In the genomic region with DNA sequence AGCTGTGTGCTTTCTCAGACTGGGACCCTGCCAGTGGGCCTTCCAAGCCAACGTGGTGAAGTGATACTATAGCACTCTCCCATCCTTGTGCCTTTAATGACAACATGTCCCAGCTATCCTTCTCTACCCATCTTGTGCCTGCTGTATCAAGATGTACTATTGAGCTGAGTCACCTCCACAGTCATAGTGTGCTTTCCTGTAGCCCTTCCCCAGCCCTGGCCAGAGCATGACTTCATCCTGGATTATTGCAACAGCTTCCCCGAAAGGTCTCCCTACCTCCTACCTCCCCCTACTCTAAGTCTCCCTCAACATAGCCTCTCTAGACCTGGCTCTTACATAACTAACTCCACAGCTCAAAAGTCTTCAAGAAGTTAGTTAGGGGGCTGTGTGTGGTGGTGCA, we compare ENCODE assay signal across 25 mouse cellular contexts. TPM values are rescaled to one million over a fixed set of nuclear protein-coding genes. Genes with fewer than 3 reads are reported as not detected.
DNase-seq lines count a peak whose midpoint lies in the region; ATAC-seq and TF ChIP-seq lines count a peak whose summit lies in the region.
"Had no signal": no experiment of that assay in that cellular context is flagged by ENCODE, and none has a peak within 500 bp of the region (broad histone marks: within the 10 kb centered on the region; RNA-seq: fewer than 3 reads in every experiment).

No protein-coding gene starts in this region.

- H3K4me2 ChIP-seq in myocyte (ENCODE audit: low read depth) = no peak overlapping the region
- no peak overlapping the region for H3K4me2 ChIP-seq in hindbrain, embryonic 13.5 days
- H3K4me2 ChIP-seq: forebrain, embryonic 13.5 days; heart, embryonic 11.5 days; hindbrain, embryonic 12.5 days had no signal

- no peaks in the 10 kb centered on the region for H3K79me2 ChIP-seq in myocyte (ENCODE audit: control insufficient read depth, insufficient read depth)

- H3K9me3 ChIP-seq in hindbrain, embryonic 13.5 days = no peaks in the 10 kb centered on the region
- H3K9me3 ChIP-seq: forebrain, embryonic 10.5 days; forebrain, embryonic 13.5 days; G1E; hindbrain, embryonic 12.5 days had no signal

- peaks cover 37% of the 10 kb centered on the region for H3K4me1 ChIP-seq in cerebellum, adult 2 months (ENCODE audit: control insufficient read depth, insufficient read depth, low read length)
- peaks cover 21% of the 10 kb centered on the region for H3K4me1 ChIP-seq in hindbrain, embryonic 13.5 days (replicated peaks)

- 60% methylated on average over 2 of the region's 2 CpGs for WGBS in cerebellum, adult 2 months
- WGBS in hindbrain, embryonic 13.5 days = 76% methylated on average over 2 of the region's 2 CpGs

- H3K4me3 ChIP-seq in cerebellum, adult 2 months (replicated peaks; ENCODE audit: insufficient read depth, low read depth, low read length) = no peak overlapping the region
- H3K4me3 ChIP-seq in myocyte = no peak overlapping the region
- no peak overlapping the region for H3K4me3 ChIP-seq in hindbrain, embryonic 13.5 days
- H3K4me3 ChIP-seq: forebrain, embryonic 10.5 days; forebrain, embryonic 13.5 days; hindbrain, embryonic 12.5 days had no signal

- DNase-seq in cerebellum, adult 2 months = no peak
- no peak for DNase-seq in cerebellum, adult 11 months
- DNase-seq in 416B (ENCODE audit: low read depth) = peak; percentile 84
- peak; percentile 66 for DNase-seq in NIH3T3 (ENCODE audit: low read depth)
- DNase-seq in layer of hippocampus, postnatal 10 days (ENCODE audit: low spot score in 2 of 2) = no peak
- DNase-seq: adrenal gland, postnatal 25 days; B cell, adult 2 months; cerebellum, adult 9-10 months; cerebellum, postnatal 14 days; gastrocnemius, postnatal 10 days; gastrocnemius, postnatal 36 days; heart, adult 11 months; kidney, adult 2 months had no signal

- no peak for TF ChIP-seq CTCF in cerebellum, adult 2 months (IDR thresholded peaks at IDR 0.05; ENCODE audit: borderline replicate concordance, insufficient read depth, low read depth, low read length)

- H3K36me3 ChIP-seq in myocyte (ENCODE audit: control insufficient read depth, insufficient read depth) = no peaks in the 10 kb centered on the region
- no peaks in the 10 kb centered on the region for H3K36me3 ChIP-seq in hindbrain, embryonic 13.5 days
- H3K36me3 ChIP-seq: forebrain, embryonic 10.5 days; G1E; hindbrain, embryonic 12.5 days had no signal

- no peak overlapping the region for H3ac ChIP-seq in myocyte (ENCODE audit: control insufficient read depth, insufficient read length)

- no peak overlapping the region for H3K9ac ChIP-seq in hindbrain, embryonic 13.5 days
- H3K9ac ChIP-seq: forebrain, embryonic 13.5 days; hindbrain, embryonic 12.5 days had no signal

- no peaks in the 10 kb centered on the region for H3K27me3 ChIP-seq in cerebellum, adult 2 months (ENCODE audit: control insufficient read depth, insufficient read depth, low read length)
- H3K27me3 ChIP-seq in myocyte (ENCODE audit: control insufficient read depth, insufficient read depth, insufficient read length) = peaks cover 36% of the 10 kb centered on the region
- peaks cover 52% of the 10 kb centered on the region for H3K27me3 ChIP-seq in hindbrain, embryonic 13.5 days

- peak; percentile 21; the same call in 1 of the 2 replicates for TF ChIP-seq POLR2A in cerebellum, adult 2 months (IDR thresholded peaks at IDR 0.05; ENCODE audit: borderline replicate concordance, insufficient read depth, low read length)
- no peak for TF ChIP-seq POLR2A in myocyte (IDR thresholded peaks at IDR 0.05; ENCODE audit: insufficient read length, low read depth)

- ATAC-seq in hindbrain, embryonic 13.5 days (ENCODE audit: low FRiP score) = no peak
- ATAC-seq: forebrain, embryonic 13.5 days; forebrain, embryonic 16.5 days; hindbrain, embryonic 16.5 days; intestine, postnatal 0 days had no signal

- H3K27ac ChIP-seq in cerebellum, adult 2 months (ENCODE audit: insufficient read depth, low read length) = no peak overlapping the region
- H3K27ac ChIP-seq in hindbrain, embryonic 13.5 days = no peak overlapping the region
- H3K27ac ChIP-seq: forebrain, embryonic 10.5 days; forebrain, embryonic 13.5 days; hindbrain, embryonic 12.5 days had no signal

TF ChIP-seq in myocyte, 11 proteins besides CTCF, POLR2A, EP300 and RAD21:
- TF ChIP-seq E2F4 (IDR thresholded peaks at IDR 0.05; ENCODE audit: insufficient read depth) (no peak), CEBPB (IDR thresholded peaks at IDR 0.05; ENCODE audit: insufficient read depth, poor library complexity, severe bottlenecking) (0 out of 2 replicates have a peak, but pooled peaks have one; percentile 15)

RNA-seq across cellular contexts. Expression of gene Prrt1, which starts 6.3 kb away (rescaled TPM):
- polyA plus RNA-seq in cerebellum, adult 2 months (2012; rRNA removed) = 194 and 222 TPM in 2 replicates
- polyA plus RNA-seq in myocyte (2012; fragmentation: generic; extraction: Trizol) = not detected
- total RNA-seq in layer of hippocampus, postnatal 10 days (2021) = 100 to 1,000 TPM; 231 to 238 TPM
- 5.5 and 5.6 TPM in 2 replicates for polyA plus RNA-seq in hindbrain, embryonic 13.5 days (2015; fragmentation: Nextera tagmentation; extraction: Ambion mirVana)
- total RNA-seq: CH12.LX; G1E; hematopoietic stem cell, adult 5-6 weeks had no signal
- polyA plus RNA-seq: G1E; heart, embryonic 11.5 days had no signal

RNA-seq across cellular contexts. Expression of gene Ppt2, which starts 7.4 kb away (rescaled TPM):
- polyA plus RNA-seq in cerebellum, adult 2 months (2012; rRNA removed) = 57.3 and 66.9 TPM in 2 replicates
- polyA plus RNA-seq in myocyte (2012; fragmentation: generic; extraction: Trizol) = 21.9 TPM
- 10 to 100 TPM; 32.9 to 34.1 TPM for total RNA-seq in layer of hippocampus, postnatal 10 days (2021)
- polyA plus RNA-seq in hindbrain, embryonic 13.5 days (2015; fragmentation: Nextera tagmentation; extraction: Ambion mirVana) = 21.7 and 22.7 TPM in 2 replicates

RNA-seq across cellular contexts. Expression of gene Fkbpl, which starts 8.9 kb away (rescaled TPM):
- polyA plus RNA-seq in cerebellum, adult 2 months (2012; rRNA removed) = 7.4 and 8.5 TPM in 2 replicates
- 13.5 TPM for polyA plus RNA-seq in myocyte (2012; fragmentation: generic; extraction: Trizol)
- 10 to 100 TPM; 11.8 to 14.8 TPM for total RNA-seq in layer of hippocampus, postnatal 10 days (2021)
- 16.9 and 17.6 TPM in 2 replicates for polyA plus RNA-seq in hindbrain, embryonic 13.5 days (2015; fragmentation: Nextera tagmentation; extraction: Ambion mirVana)

RNA-seq across cellular contexts. Expression of gene Atf6b, which starts 11.3 kb away (rescaled TPM):
- polyA plus RNA-seq in cerebellum, adult 2 months (2012; rRNA removed) = 61.4 and 69.4 TPM in 2 replicates
- 42.5 TPM for polyA plus RNA-seq in myocyte (2012; fragmentation: generic; extraction: Trizol)
- 10 to 100 TPM; 75.8 to 78.6 TPM for total RNA-seq in layer of hippocampus, postnatal 10 days (2021)
- polyA plus RNA-seq in hindbrain, embryonic 13.5 days (2015; fragmentation: Nextera tagmentation; extraction: Ambion mirVana) = 117 and 122 TPM in 2 replicates

RNA-seq across cellular contexts. Expression of gene Egfl8, which starts 19.9 kb away (rescaled TPM):
- polyA plus RNA-seq in cerebellum, adult 2 months (2012; rRNA removed) = 6.3 and 7.4 TPM in 2 replicates
- polyA plus RNA-seq in myocyte (2012; fragmentation: generic; extraction: Trizol) = 0.16 TPM
- 1 to 10 TPM; 6.0 to 7.0 TPM for total RNA-seq in layer of hippocampus, postnatal 10 days (2021)
- polyA plus RNA-seq in hindbrain, embryonic 13.5 days (2015; fragmentation: Nextera tagmentation; extraction: Ambion mirVana) = 11.7 and 12.9 TPM in 2 replicates
- total RNA-seq: CH12.LX had no signal

Comparison
In these comparisons a context has a peak if more than half of its experiments do, and no peak if none do; other contexts are left out.
1. DNase-seq: peak in 416B (single experiment) and NIH3T3 (single experiment); none in cerebellum, adult 2 months (0 of 2), cerebellum, adult 11 months (single experiment) and layer of hippocampus, postnatal 10 days (0 of 2).
2. RNA of gene Prrt1, which starts 6.3 kb away (polyA plus RNA-seq): 194 to 222 TPM in cerebellum, adult 2 months; 5.5 to 5.6 TPM in hindbrain, embryonic 13.5 days and not detected in myocyte (single experiment); every median in the first group is over 10 times any median in the second.